Mouse (Mus musculus) gonadal fat pad, adult 2 months (tissue): ENCODE data around the gene Nudt8. TPM values are rescaled to one million over a fixed set of nuclear protein-coding genes. Genes with fewer than 3 reads are reported as not detected.
"Not testable (repeated sequence)": the region's sequence is repeated elsewhere in the genome, so short reads cannot be mapped to it uniquely, and the experiment has no call there.

Experiments used
- DNase-seq: peaks from one replicate; pipeline ENCODE4 v3.0.0-alpha.2; 2012; ENCODE audit warnings: low read depth
- polyA plus RNA-seq: library from polyadenylated mRNA; depleted of rRNA; stranded (reverse); fragments of >200 nt; gene quantifications from 2 replicates; pipeline ENCODE4 v1.2.3, GENCODE M21; 2012

Nudt8 gene
- polyA plus RNA-seq, 1 experiment: 10.2 TPM

DNA sequence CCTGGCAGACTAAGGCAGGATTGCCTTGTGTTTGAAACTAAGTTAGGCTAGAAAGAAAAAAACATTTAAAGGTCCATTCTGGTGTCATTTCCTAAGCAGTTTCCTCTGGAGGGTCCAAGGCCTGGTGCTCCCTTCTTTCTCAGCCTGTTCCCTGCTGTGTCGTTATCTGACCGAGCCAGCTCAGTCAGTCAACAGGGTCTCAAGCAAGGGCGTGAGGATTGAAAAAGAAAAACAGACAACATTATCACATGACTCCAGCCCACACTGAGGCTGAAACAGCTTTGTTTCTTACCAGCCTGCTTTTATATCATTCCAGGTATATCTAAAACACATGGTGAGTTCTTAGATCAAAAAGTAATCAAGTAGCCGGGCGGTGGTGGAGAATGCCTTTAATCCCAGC is 15.3 kb downstream of the Nudt8 start:
- no peak for DNase-seq

DNA sequence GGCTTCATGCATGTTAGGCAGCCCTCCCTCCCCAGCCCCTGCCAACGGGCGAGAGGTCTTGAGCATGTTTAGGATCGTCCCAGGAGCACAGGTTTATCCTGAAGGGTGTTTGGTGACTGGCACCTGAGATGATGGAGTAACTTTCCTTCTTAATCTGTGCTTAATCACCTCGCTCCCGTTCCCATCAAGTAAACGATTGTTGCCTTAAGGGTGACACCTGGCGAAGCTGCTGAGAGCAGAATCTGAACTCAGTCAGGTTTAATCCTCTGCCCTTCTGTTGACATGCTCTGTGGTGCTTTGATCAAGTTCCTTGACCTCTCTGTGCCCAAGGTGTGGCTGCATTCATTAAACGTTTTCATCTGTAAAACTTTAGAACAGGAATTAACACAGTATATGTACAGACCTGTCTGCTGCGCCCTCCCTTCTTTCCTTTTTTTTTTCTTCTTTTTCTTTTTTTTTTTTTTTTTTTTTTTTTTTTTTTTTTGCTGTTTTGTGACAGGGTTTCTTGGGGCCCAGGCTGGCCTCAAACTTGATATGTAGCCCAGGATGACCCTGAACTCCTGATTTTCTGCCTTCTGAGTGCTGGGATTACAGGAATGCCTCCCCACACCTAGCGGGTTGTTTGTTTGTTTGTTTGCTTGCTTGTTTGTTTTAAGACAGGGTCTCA is 17.7 kb downstream of the Nudt8 start:
- DNase-seq: peak; percentile 72

- peak; percentile 44 for DNase-seq
Observed at GRCm38 (mm10) chr19:4018743-4019583, 18.6 kb downstream of the Nudt8 start.

DNA sequence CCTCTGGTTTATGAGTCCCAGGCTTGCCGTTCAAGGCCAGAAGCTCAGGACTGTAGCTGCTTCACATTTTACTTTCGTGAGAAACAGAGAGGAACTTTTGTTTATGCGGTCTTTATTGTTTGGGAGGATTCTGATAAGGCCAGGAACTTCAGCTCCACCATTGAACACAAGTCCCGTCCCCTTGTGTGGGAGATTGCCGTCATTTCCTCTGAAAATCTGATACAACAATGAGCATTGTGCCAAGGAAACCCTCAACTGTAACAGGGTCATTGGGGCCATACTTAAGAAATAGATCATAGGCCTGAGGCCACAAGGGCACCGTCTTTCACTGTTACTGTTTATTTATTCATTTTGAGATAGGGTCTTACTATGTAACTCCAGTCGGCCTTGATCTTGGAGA is 22.8 kb downstream of the Nudt8 start:
- no peak for DNase-seq

DNA sequence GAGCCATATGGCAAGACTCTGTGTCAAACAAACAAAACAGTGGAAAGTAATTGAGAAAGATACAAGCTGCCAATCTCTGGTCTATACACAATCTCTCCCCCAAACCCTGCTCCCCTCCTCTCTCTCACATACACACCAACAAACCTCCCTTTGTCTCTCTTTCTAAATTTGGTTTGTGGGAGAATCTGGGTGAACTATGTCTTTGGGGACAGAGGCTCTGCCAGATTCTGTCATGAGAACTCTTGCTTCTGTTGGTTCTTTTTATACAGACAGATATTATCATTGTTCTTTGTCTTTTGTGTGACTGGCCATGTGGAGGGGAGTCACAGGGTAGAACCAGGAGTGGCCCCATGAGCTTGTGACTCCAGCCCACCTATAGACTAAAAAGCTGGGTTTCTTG is 27.2 kb downstream of the Nudt8 start:
- no peak for DNase-seq

GRCm38 (mm10) chr19:4032668-4033067 is 32.3 kb downstream of the Nudt8 start:
- no peak for DNase-seq

GRCm38 (mm10) chr19:4033298-4033697 is 32.9 kb downstream of the Nudt8 start:
- DNase-seq: no peak

GRCm38 (mm10) chr19:4033742-4034141 is 33.4 kb downstream of the Nudt8 start:
- no peak for DNase-seq

GRCm38 (mm10) chr19:4036327-4037045 is 36.1 kb downstream of the Nudt8 start:
- DNase-seq: no peak

GRCm38 (mm10) chr19:4037154-4037787 is 36.9 kb downstream of the Nudt8 start:
- not testable (repeated sequence) for DNase-seq

- DNase-seq: no peak
Observed at GRCm38 (mm10) chr19:4037788-4038232, 37.4 kb downstream of the Nudt8 start, which contains the start of gene Gstp1. Gene Gstp1 (minus strand): TSS chr19:4037985.

GRCm38 (mm10) chr19:4040941-4041340 is 40.6 kb downstream of the Nudt8 start:
- not testable (repeated sequence) for DNase-seq

DNA sequence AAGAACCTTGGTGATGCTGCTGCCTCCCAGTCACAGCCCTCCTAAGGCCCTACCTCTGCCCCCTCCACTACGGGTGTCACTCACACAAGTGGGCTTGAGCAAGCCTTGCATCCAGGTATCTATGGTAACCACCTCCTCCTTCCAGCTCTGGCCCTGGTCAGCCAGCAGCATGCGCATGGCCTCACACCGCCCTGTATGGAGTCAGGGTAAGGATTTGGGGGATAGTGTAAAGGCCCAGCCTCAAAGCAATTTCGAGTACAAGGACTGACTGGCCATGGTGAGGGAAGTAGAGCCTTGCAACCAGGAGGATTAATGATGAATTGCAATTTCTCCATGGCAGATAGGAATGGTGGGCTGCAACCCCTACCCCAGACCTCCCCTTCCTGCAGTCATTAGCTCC is 41.1 kb downstream of the Nudt8 start:
- DNase-seq: not testable (repeated sequence)

DNA sequence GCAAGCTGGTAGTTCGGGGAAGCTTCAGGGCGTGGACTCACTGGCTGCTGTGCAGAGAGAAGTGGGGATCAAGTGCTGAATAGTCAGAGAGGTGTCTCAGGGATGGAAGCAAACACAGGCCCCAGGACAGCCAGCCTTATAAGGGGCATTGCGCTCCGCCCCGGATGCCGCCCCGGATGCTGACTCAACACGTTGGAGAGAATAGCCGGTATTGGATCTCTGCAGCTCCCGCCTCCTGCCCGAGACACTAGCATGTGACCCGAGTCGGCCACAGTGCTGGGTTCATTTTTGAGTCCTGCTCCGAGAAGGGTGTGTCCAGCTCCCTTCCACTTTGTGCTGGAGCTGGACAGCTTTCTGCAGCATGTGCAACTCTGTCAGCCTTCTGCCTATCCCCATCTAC is 41.7 kb downstream of the Nudt8 start:
- DNase-seq: no peak

- not testable (repeated sequence) for DNase-seq
Observed at GRCm38 (mm10) chr19:4044109-4044508, 43.7 kb downstream of the Nudt8 start.

DNA sequence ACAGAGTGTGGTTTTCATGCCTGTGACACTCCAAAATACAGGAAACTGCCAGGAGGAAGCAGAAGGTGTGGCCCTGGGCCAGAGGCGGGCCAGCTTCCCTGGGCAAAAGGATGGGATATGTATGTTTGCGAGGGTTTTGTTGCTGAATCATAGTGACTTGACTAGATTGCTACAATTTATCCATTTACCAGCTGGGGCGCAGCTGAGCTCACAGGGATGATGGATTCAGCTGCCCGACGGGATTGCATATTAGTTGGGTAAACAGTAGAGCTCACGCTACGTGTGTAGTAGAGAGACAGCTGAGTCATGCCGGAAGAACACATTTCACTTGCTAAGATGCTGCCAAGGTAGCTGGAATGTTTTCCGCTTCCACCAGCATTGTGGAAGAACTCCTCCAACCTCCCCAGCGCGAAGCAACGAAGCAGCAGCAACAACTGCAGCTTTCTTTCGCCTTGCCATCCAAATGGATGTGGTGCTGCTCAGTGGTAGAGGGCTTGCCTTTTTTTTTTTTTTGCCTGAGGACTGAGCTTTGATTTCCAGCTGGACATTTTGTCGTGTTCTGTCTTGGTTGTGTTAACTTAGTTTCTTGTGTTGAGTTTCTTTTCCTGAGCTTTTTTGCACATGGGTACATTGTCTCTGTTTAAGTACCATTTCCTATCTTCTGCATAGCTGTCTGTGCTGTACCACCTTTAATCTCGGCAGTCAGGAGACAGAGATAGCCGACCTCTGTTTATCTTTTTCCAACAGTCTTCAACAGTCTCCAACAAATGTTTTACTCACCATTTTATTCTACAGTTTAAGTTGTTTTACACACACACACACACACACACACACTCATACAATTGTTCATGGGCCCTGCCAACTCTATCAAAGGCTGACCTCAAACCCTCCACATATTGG is 45.8 kb downstream of the Nudt8 start, which contains the start of gene Gstp2:
Gstp2 (minus strand) TSS at position 58 of the 900 bp plus-strand sequence.
- peak; percentile 76 for DNase-seq

- DNase-seq: peak; percentile 47
Observed at GRCm38 (mm10) chr19:4046866-4047254, 46.5 kb downstream of the Nudt8 start.

- DNase-seq: no peak
Observed at GRCm38 (mm10) chr19:4047859-4048258, 47.5 kb downstream of the Nudt8 start.

GRCm38 (mm10) chr19:4049069-4049468 is 48.7 kb downstream of the Nudt8 start:
- not testable (repeated sequence) for DNase-seq

DNA sequence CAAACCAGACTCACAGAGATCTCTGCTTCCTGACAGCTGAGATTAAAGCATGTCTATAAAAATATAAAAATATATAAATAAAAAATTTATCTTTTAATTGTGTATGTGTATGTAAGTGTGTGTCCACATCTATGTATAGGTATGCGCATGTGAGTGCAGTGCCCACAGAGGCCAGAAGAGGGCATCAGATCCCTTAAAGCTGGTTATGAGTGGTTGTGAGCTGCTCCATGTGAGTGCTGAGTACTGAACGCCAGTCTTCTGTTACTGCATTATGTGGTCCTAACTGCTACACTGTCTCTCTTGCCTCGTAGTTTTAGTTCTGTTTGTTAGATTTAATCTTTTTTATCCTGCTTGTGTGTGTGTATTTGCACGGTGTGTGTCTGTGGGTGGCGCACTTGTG is 50.6 kb downstream of the Nudt8 start:
- no peak for DNase-seq
